Mouse (Mus musculus) heart, embryonic 11.5 days (tissue): Measurements from ENCODE around the gene Cbs. TPM values are rescaled to one million over a fixed set of nuclear protein-coding genes. Genes with fewer than 3 reads are reported as not detected.

ENCODE experiments used
- ATAC-seq: fragments of 200-750 bp; cut with Nextera tagmentation; replicated peaks from 2 replicates; pipeline ENCODE4 v1.8.0; 2017; ENCODE audit warnings: moderate library complexity; ENCODE audit not compliant: insufficient number of reproducible peaks, low FRiP score, low TSS enrichment
- H3K27ac ChIP-seq: fragments of 300-500 bp; sonication (generic); 2 replicates; pipeline ENCODE4 v1.5.1; 2014; ENCODE audit warnings: mild to moderate bottlenecking, low read depth, low read length
- H3K27me3 ChIP-seq: fragments of 300-500 bp; sonication (generic); 2 replicates; pipeline ENCODE4 v1.6.1; 2014; ENCODE audit warnings: mild to moderate bottlenecking, low read length, mixed read lengths; ENCODE audit not compliant: control insufficient read depth, insufficient read depth
- H3K36me3 ChIP-seq: fragments of 300-500 bp; sonication (generic); 2 replicates; pipeline ENCODE4 v1.6.1; 2014; ENCODE audit warnings: mild to moderate bottlenecking, low read length, moderate library complexity, mixed read lengths; ENCODE audit not compliant: control insufficient read depth, insufficient read depth
- H3K4me1 ChIP-seq: fragments of 300-500 bp; sonication (generic); 2 replicates; pipeline ENCODE4 v1.6.1; 2014; ENCODE audit warnings: low read length; ENCODE audit not compliant: control insufficient read depth, insufficient read depth
- H3K4me2 ChIP-seq: fragments of 300-500 bp; sonication (generic); 2 replicates; pipeline ENCODE4 v1.6.1; 2014; ENCODE audit warnings: mild to moderate bottlenecking, moderate library complexity
- H3K4me3 ChIP-seq: fragments of 300-500 bp; sonication (generic); 2 replicates; pipeline ENCODE4 v1.5.1; 2014; ENCODE audit warnings: low read depth, low read length
- H3K9ac ChIP-seq: fragments of 300-500 bp; sonication (generic); 2 replicates; pipeline ENCODE4 v1.6.1; 2014; ENCODE audit warnings: mild to moderate bottlenecking, low read depth, low read length, moderate library complexity
- H3K9me3 ChIP-seq: fragments of 300-500 bp; sonication (generic); replicated peaks from 2 replicates; pipeline ENCODE4 v1.6.1; 2016; ENCODE audit warnings: low read length; ENCODE audit not compliant: control insufficient read depth
- WGBS: fragments of 180-500 bp; shearing (Covaris S2); extraction: QIAGEN DNeasy Blood & Tissue Kit; methylation state at CpG from one replicate; pipeline ENCODE4 v1.1.7; 2014; ENCODE audit not compliant: insufficient replicate concordance; 5-methylcytosine and 5-hydroxymethylcytosine counted together
- polyA plus RNA-seq: library from polyadenylated mRNA; unstranded; fragments of >200 nt; fragmentation: Nextera tagmentation; extraction: Ambion mirVana; gene quantifications from 2 replicates; pipeline ENCODE4 v1.2.1, GENCODE M21; 2014

Gene Cbs
- polyA plus RNA-seq, 1 experiment from 2014 or later = 0.63 TPM

DNA sequence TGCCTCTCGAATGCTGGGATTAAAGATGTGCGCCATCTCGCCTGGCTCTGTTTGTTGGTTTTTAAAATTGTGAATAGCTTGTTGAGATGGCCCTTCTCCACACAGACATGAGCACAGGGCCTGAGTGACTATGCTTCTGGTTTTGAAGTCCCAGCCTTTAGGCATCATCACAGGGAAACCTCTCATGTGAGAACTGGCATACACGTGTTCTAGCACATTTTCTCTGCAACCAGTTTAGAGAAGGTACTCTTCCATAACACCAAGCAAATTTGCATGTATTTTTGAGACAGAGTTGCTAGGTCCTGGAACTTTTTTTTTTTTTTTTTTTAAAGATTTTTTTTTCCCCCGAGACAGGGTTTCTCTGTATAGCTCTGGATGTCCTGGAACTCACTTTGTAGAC, 19.6 kb upstream of the Cbs start:
- Histone ChIP-seq H3K27me3 (no peaks in the 10 kb centered on the region), H3K9ac (no peak overlapping the region), H3K36me3 (peaks cover 32% of the 10 kb centered on the region), H3K4me2 (no peak overlapping the region), H3K9me3 (no peaks in the 10 kb centered on the region), H3K4me3 (no peak overlapping the region), H3K27ac (no peak overlapping the region), H3K4me1 (peaks cover 12% of the 10 kb centered on the region; the same call in 1 of the 2 replicates)
- ATAC-seq = no peak
- WGBS = 87% methylated on average over 5 of the region's 5 CpGs

DNA sequence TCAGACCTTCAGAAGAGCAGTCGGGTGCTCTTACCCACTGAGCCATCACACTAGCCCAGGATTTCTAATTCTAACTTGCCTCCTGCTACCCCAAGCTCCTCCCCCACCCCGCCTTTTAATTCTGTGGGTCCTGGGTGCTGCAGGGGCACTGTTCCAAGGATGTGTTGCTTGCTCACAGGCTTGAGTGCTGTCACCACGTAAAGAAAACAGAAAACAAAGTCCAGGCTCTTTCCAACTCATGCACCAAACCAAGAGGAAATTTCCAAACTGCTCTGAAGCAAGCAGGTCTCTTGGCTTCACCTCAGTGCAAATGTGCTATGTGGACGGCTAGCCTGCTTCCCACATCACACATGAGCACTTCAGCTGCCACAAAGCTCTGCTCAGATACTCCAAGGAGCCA, 18.3 kb upstream of the Cbs start:
- no peak overlapping the region for H3K4me3 ChIP-seq
- H3K27ac ChIP-seq = no peak overlapping the region
- no peak for ATAC-seq
- no peaks in the 10 kb centered on the region for H3K27me3 ChIP-seq
- no peak overlapping the region for H3K9ac ChIP-seq
- 76% methylated on average over 4 of the region's 4 CpGs for WGBS
- H3K4me1 ChIP-seq = peaks cover 12% of the 10 kb centered on the region; the same call in 1 of the 2 replicates
- H3K36me3 ChIP-seq = peaks cover 42% of the 10 kb centered on the region
- no peaks in the 10 kb centered on the region for H3K9me3 ChIP-seq
- H3K4me2 ChIP-seq = no peak overlapping the region

DNA sequence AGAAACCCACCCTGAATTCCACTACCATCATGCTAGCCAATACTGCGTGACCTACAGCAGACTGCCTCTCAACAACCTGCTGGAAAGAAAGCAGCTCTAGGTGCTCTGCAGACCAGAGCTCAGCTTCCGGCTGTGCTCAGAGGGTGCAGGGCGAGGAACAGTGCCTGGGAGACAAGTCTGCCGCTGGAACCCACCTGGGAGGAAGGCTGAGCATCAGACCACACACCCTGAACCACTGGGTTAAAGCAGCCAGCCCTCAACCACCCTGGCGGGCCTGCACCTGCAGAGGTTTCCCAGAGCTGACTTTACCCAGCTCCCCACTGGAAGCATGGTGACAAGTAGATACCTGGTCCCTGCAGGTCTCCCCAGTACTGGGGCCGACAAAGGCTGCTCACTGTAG, 16.2 kb upstream of the Cbs start:
- H3K9ac ChIP-seq = no peak overlapping the region
- no peaks in the 10 kb centered on the region for H3K27me3 ChIP-seq
- no peaks in the 10 kb centered on the region for H3K9me3 ChIP-seq

DNA sequence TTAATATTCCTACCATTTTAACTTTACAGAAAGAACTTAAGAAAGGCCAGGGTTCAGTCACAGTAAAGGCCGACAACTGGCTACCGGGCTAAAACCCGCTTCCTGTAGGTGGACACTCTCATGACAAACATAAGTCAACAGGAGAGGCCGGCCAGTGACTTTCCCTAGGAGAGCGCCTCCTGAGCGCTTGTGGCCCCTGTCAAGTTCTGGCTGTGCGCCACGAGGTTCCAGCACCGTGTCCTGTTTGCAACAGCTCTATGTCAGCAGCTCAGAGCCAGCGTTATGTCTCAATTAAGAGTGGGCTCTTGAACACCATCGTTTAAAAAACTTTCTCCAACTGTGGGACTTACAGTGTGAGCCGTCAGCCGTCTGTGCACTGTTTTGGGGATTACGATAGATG, 15.1 kb upstream of the Cbs start:
- H3K9me3 ChIP-seq = no peaks in the 10 kb centered on the region
- ATAC-seq = no peak
- no peak overlapping the region for H3K27ac ChIP-seq
- no peaks in the 10 kb centered on the region for H3K27me3 ChIP-seq
- H3K36me3 ChIP-seq = peaks cover 70% of the 10 kb centered on the region
- H3K4me1 ChIP-seq = peaks cover 6% of the 10 kb centered on the region; the same call in 1 of the 2 replicates
- WGBS = 89% methylated on average over 14 of the region's 14 CpGs
- no peak overlapping the region for H3K9ac ChIP-seq
- no peak overlapping the region for H3K4me2 ChIP-seq
- no peak overlapping the region for H3K4me3 ChIP-seq

More for the DNA sequence above, 16.2 kb upstream of the Cbs start:
- Histone ChIP-seq H3K4me1 (peaks cover 12% of the 10 kb centered on the region; the same call in 1 of the 2 replicates), H3K36me3 (peaks cover 59% of the 10 kb centered on the region), H3K27ac (no peak overlapping the region), H3K4me3 (no peak overlapping the region), H3K4me2 (no peak overlapping the region)
- 88% methylated on average over 6 of the region's 6 CpGs for WGBS
- ATAC-seq = no peak

DNA sequence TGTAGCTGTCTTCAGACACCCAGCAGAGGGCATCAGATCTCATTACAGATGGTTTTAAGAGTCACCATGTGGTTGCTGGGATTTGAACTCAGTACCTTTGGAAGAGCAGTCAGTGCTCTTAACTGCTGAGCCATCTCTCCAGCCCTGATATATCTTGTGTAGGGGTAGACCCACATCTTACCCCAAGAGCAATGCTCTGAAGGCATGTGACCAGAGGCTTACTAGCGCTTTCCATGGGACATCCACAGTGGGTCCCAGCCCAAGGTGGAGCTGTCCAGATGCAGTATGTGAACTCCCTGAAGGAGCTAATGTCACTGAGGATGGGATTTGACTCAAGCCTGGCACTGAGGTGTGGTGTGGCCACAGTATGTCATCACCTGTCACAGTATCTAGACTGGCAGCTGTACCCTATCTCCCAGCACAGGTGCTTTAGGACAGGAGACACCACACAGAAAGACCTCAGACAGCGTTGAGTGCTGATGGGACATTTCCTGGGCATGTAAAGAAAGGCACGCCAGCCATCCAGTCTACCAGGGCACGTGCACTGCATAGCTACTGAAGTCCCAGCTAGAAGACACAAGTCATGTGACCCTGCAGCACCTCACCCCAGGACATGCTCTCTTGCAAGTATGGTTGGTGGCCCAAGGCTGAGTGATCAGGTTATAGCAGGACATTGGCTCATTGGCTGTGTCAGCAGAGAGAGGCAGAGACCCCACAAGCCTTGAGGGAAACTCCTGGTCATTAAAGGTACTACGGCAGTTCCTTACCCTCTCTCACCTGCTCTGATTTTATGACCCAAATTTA, 9.4 kb upstream of the Cbs start:
- 85% methylated on average over 5 of the region's 5 CpGs for WGBS
- Histone ChIP-seq H3K9me3 (no peaks in the 10 kb centered on the region), H3K27ac (no peak overlapping the region), H3K4me2 (no peak overlapping the region), H3K9ac (no peak overlapping the region), H3K4me3 (no peak overlapping the region), H3K36me3 (peaks cover 44% of the 10 kb centered on the region), H3K4me1 (no peaks in the 10 kb centered on the region), H3K27me3 (no peaks in the 10 kb centered on the region)
- ATAC-seq = no peak

DNA sequence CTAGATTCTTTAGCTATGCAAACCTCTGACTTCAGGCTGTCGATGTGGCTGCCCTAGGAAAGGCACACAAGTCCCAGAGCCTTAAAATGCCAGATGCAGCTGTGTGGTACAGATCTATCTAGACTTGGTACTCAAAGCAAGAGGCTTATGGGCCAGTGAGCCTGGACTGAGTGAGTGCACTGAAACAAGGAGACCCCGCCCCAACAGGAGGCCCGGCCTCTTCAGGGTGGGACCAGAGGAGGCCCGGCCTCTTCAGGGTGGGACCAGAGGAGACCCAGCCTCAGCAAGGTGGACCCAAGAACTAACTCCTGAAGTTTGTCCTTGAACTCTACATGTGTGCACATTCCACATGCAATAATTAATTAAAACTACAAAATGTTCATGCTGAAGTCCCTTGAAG, 5.9 kb upstream of the Cbs start:
- H3K4me2 ChIP-seq = no peak overlapping the region
- ATAC-seq = no peak
- H3K27me3 ChIP-seq = no peaks in the 10 kb centered on the region
- 57% methylated on average over 4 of the region's 4 CpGs for WGBS
- H3K9ac ChIP-seq = no peak overlapping the region
- no peaks in the 10 kb centered on the region for H3K9me3 ChIP-seq
- H3K27ac ChIP-seq = no peak overlapping the region
- H3K36me3 ChIP-seq = peaks cover 16% of the 10 kb centered on the region
- no peak overlapping the region for H3K4me3 ChIP-seq
- H3K4me1 ChIP-seq = no peaks in the 10 kb centered on the region

DNA sequence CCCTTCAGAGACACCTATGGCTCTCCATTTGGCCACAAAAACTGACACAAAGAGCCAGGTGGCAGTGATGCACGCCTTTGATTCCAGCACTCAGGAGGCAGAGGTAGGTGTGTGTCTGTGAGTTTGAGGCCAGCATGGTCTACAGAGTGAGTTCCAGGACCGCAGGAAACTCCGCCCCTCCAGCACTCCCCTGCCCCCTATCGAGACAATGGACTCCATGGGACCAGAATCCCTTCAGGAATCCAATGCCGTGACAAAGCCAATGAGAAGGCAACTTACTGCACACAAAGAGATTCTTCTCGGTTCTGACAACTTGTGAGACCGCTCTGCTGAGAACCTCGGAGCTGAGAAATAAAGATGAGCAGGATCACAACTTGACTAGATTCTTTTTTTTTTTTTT, 5.3 kb upstream of the Cbs start:
- Histone ChIP-seq H3K9ac (no peak overlapping the region), H3K4me2 (no peak overlapping the region), H3K36me3 (peaks cover 10% of the 10 kb centered on the region), H3K4me3 (no peak overlapping the region), H3K9me3 (no peaks in the 10 kb centered on the region), H3K27me3 (no peaks in the 10 kb centered on the region), H3K27ac (no peak overlapping the region), H3K4me1 (no peaks in the 10 kb centered on the region)
- 45% methylated on average over 8 of the region's 8 CpGs for WGBS
- ATAC-seq = no peak

DNA sequence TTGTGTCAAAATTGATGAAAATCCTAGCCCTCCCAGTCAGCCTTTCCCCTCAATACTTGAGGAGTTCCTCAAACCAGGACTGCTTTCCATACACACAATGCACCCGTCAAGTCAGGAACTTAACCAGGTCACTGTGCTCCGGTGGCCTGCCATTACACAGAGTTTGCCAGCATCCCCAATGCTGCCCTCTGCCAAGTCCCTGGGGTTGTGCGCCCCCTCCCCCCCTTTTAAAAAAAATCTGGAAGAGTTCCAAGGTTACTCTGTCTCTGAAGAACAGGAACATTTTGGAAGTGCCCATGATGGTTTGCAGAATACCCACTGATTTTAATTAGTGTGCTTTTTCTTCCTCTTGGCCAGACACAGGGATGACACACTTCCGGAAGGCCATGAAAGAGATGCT, 2.6 kb upstream of the Cbs start:
- Histone ChIP-seq H3K9me3 (no peaks in the 10 kb centered on the region), H3K27me3 (peaks cover 20% of the 10 kb centered on the region), H3K4me3 (no peak overlapping the region), H3K27ac (no peak overlapping the region), H3K4me2 (no peak overlapping the region), H3K4me1 (peaks cover 7% of the 10 kb centered on the region), H3K36me3 (no peaks in the 10 kb centered on the region), H3K9ac (no peak overlapping the region)
- ATAC-seq = no peak
- 63% methylated on average over 4 of the region's 4 CpGs for WGBS
